Mouse (Mus musculus) lung, postnatal 0 days (tissue): ENCODE results near the gene Nucb1. TPM values are rescaled to one million over a fixed set of nuclear protein-coding genes. Genes with fewer than 3 reads are reported as not detected.
"Not testable (repeated sequence)": the region's sequence is repeated elsewhere in the genome, so short reads cannot be mapped to it uniquely, and the experiment has no call there.

Experiments used
- ATAC-seq: fragments of 200-750 bp; cut with Nextera tagmentation; 2 replicates; pipeline ENCODE4 v1.8.0; 2017; ENCODE audit warnings: moderate library complexity
- DNase-seq: peaks from one replicate; pipeline ENCODE4 v3.0.0-alpha.2; 2016; ENCODE audit warnings: low spot score
- H3K27ac ChIP-seq: fragments of 300-500 bp; sonication (generic); 2 replicates; pipeline ENCODE4 v1.5.1; 2014; ENCODE audit warnings: antibody characterized with exemption, mild to moderate bottlenecking, low read length, mixed read lengths
- H3K27me3 ChIP-seq: fragments of 300-500 bp; sonication (generic); replicated peaks from 2 replicates; pipeline ENCODE4 v1.6.1; 2014; ENCODE audit warnings: low read length, mixed read lengths; ENCODE audit not compliant: insufficient read depth
- H3K36me3 ChIP-seq: fragments of 300-500 bp; sonication (generic); 2 replicates; pipeline ENCODE4 v1.6.1; 2014; ENCODE audit warnings: low read length, mixed read lengths; ENCODE audit not compliant: insufficient read depth
- H3K4me1 ChIP-seq: fragments of 300-500 bp; sonication (generic); 2 replicates; pipeline ENCODE4 v1.6.1; 2014; ENCODE audit warnings: antibody characterized with exemption, low read depth, low read length, mixed read lengths; ENCODE audit not compliant: insufficient read depth
- H3K4me2 ChIP-seq: fragments of 300-500 bp; sonication (generic); replicated peaks from 2 replicates; pipeline ENCODE4 v1.6.1; 2014; ENCODE audit warnings: low read depth, mild to moderate bottlenecking, low read length, moderate library complexity, mixed read lengths
- H3K4me3 ChIP-seq: fragments of 300-500 bp; sonication (generic); 2 replicates; pipeline ENCODE4 v1.5.1; 2014; ENCODE audit warnings: low read depth, low read length
- H3K9ac ChIP-seq: fragments of 300-500 bp; sonication (generic); replicated peaks from 2 replicates; pipeline ENCODE4 v1.6.1; 2014; ENCODE audit warnings: low read depth, mild to moderate bottlenecking
- H3K9me3 ChIP-seq: fragments of 300-500 bp; sonication (generic); 2 replicates; pipeline ENCODE4 v1.6.1; 2016; ENCODE audit warnings: low read length, mixed read lengths
- CTCF ChIP-seq: IDR thresholded peaks from 2 replicates; pipeline ENCODE4 v1.5.1; 2016; ENCODE audit warnings: antibody characterized with exemption, mild to moderate bottlenecking
- EP300 ChIP-seq: IDR thresholded peaks from 2 replicates; pipeline ENCODE4 v1.6.1; 2016; ENCODE audit warnings: antibody characterized with exemption, mild to moderate bottlenecking, control low read depth
- WGBS: fragments of 180-500 bp; shearing (Covaris S2); extraction: QIAGEN DNeasy Blood & Tissue Kit; methylation state at CpG from one replicate; pipeline ENCODE4 v1.1.7; 2014; 5-methylcytosine and 5-hydroxymethylcytosine counted together
- polyA plus RNA-seq: library from polyadenylated mRNA; unstranded; fragments of >200 nt; fragmentation: Nextera tagmentation; extraction: Ambion mirVana; gene quantifications from 2 replicates; pipeline ENCODE4 v1.2.1, GENCODE M21; 2015

Gene Nucb1
- polyA plus RNA-seq, 1 experiment from 2014 or later = 213 TPM

DNA sequence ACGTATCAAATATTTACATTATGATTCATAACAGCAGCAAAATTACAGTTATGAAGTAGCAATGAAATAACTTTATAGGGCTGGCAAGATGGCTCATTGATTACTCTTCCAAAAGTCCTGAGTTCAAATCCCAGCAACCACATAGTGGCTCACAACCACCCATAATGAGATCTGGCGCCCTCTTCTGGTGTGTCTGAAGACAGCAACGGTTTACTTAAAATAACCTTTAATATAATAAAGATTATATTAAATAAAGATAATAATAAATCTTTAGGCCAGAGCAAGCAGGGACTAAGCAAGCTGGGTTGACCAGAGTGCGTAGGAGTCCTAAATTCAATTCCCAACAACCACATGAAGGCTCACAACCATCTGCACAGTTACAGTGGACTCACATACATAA is 47.3 kb downstream of the Nucb1 start:
- H3K9ac ChIP-seq, H3K4me3 ChIP-seq, ATAC-seq, H3K27ac ChIP-seq, H3K36me3 ChIP-seq, H3K9me3 ChIP-seq, H3K4me2 ChIP-seq, DNase-seq, H3K27me3 ChIP-seq: not testable (repeated sequence)
- WGBS = 74% methylated on average over 4 of the region's 4 CpGs
- TF ChIP-seq CTCF = peak; percentile 19; the same call in 1 of the 2 replicates
- peaks cover 24% of the 10 kb centered on the region; the same call in 1 of the 2 replicates for H3K4me1 ChIP-seq

GRCm38 (mm10) chr7:45462325-45462724 is 47.9 kb downstream of the Nucb1 start:
- TF ChIP-seq EP300 (no peak), CTCF (no peak)
- Histone ChIP-seq H3K9me3 (no peaks in the 10 kb centered on the region), H3K36me3 (peaks cover 6% of the 10 kb centered on the region; the same call in 1 of the 2 replicates), H3K4me1 (peaks cover 29% of the 10 kb centered on the region; the same call in 1 of the 2 replicates), H3K9ac (no peak overlapping the region), H3K4me3 (no peak overlapping the region), H3K4me2 (no peak overlapping the region), H3K27ac (no peak overlapping the region), H3K27me3 (no peaks in the 10 kb centered on the region)
- 94% methylated on average over 4 of the region's 4 CpGs for WGBS
- DNase-seq (no peak), ATAC-seq (no peak)

GRCm38 (mm10) chr7:45461781-45462180 is 48.4 kb downstream of the Nucb1 start:
- H3K9me3 ChIP-seq = no peaks in the 10 kb centered on the region
- no peak overlapping the region for H3K4me2 ChIP-seq
- DNase-seq = no peak
- H3K27me3 ChIP-seq = no peaks in the 10 kb centered on the region
- no peak overlapping the region for H3K27ac ChIP-seq
- H3K36me3 ChIP-seq = peaks cover 6% of the 10 kb centered on the region; the same call in 1 of the 2 replicates
- H3K4me1 ChIP-seq = peaks cover 31% of the 10 kb centered on the region; the same call in 1 of the 2 replicates
- TF ChIP-seq EP300 (no peak), CTCF (no peak)
- ATAC-seq = no peak
- H3K4me3 ChIP-seq = no peak overlapping the region
- WGBS = 84% methylated on average over 4 of the region's 4 CpGs
- no peak overlapping the region for H3K9ac ChIP-seq

GRCm38 (mm10) chr7:45461326-45461725 is 48.9 kb downstream of the Nucb1 start:
- H3K36me3 ChIP-seq = peaks cover 6% of the 10 kb centered on the region; the same call in 1 of the 2 replicates
- peak overlapping the region; percentile 53 for H3K4me2 ChIP-seq
- peak overlapping the region; percentile 92 for H3K27ac ChIP-seq
- H3K9me3 ChIP-seq = no peaks in the 10 kb centered on the region
- WGBS = 66% methylated on average over 4 of the region's 5 CpGs
- DNase-seq (peak; percentile 62), ATAC-seq (no peak)
- no peak overlapping the region for H3K4me3 ChIP-seq
- H3K4me1 ChIP-seq = peaks cover 31% of the 10 kb centered on the region; the same call in 1 of the 2 replicates
- H3K27me3 ChIP-seq = no peaks in the 10 kb centered on the region
- TF ChIP-seq EP300 (no peak), CTCF (no peak)
- no peak overlapping the region for H3K9ac ChIP-seq

DNA sequence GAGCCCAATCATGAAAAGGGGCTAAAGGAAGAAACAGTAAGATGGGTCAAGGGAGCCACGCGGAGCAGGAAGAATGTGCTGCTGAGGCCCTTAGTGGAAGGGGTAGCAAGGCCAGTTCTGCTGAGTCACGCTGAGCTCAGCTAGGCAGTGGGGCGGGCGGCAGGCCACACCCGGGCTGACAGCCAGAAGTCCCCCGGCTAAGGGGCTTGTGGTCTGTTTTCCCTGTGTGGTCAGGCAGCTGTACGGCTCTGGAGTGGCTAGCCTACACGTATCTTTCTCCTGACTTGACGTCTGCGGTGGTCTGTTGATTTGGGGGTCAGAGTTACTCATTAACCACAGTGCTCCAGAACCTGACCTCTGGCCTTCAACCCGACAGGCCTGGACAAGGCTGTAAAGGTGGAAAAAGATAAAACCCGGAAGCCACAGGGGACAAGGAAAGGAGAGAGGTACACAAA is 49.3 kb downstream of the Nucb1 start:
- Histone ChIP-seq H3K4me2 (peak overlapping the region; percentile 53), H3K36me3 (peaks cover 6% of the 10 kb centered on the region; the same call in 1 of the 2 replicates), H3K4me1 (peaks cover 27% of the 10 kb centered on the region; the same call in 1 of the 2 replicates), H3K27ac (peak overlapping the region; percentile 92), H3K9me3 (no peaks in the 10 kb centered on the region), H3K27me3 (no peaks in the 10 kb centered on the region), H3K9ac (no peak overlapping the region), H3K4me3 (no peak overlapping the region)
- DNase-seq = peak; percentile 92
- TF ChIP-seq CTCF = no peak
- TF ChIP-seq EP300 = peak; percentile 62; the same call in 1 of the 2 replicates
- WGBS = 7% methylated on average over 13 of the region's 13 CpGs
- peak; percentile 28 for ATAC-seq

GRCm38 (mm10) chr7:45460377-45460776 is 49.8 kb downstream of the Nucb1 start:
- Histone ChIP-seq H3K9ac (no peak overlapping the region; the same call in 1 of the 2 replicates), H3K9me3 (no peaks in the 10 kb centered on the region)

More at GRCm38 (mm10) chr7:45460377-45460776, 49.8 kb downstream of the Nucb1 start:
- H3K27me3 ChIP-seq = no peaks in the 10 kb centered on the region
- peaks cover 6% of the 10 kb centered on the region; the same call in 1 of the 2 replicates for H3K36me3 ChIP-seq
- H3K27ac ChIP-seq = peak overlapping the region; percentile 92
- WGBS = 56% methylated on average over 7 of the region's 7 CpGs
- peaks cover 25% of the 10 kb centered on the region; the same call in 1 of the 2 replicates for H3K4me1 ChIP-seq
- DNase-seq (no peak), ATAC-seq (no peak)
- peak overlapping the region; percentile 53 for H3K4me2 ChIP-seq
- TF ChIP-seq EP300 (no peak), CTCF (no peak)
- peak overlapping the region; percentile 71 for H3K4me3 ChIP-seq
